Mouse (Mus musculus) C2C12 (cell line): ENCODE data around the gene Vmn2r20.

Experiments used
- CEBPB ChIP-seq: IDR thresholded peaks from one replicate; pipeline ENCODE4 v1.6.1; 2011; ENCODE audit warnings: low read depth, mild to moderate bottlenecking, control low read depth, moderate library complexity
- CTCF ChIP-seq: IDR thresholded peaks from one replicate; pipeline ENCODE4 v1.5.1; 2011; ENCODE audit not compliant: control insufficient read depth, insufficient read depth, insufficient read length
- FOSL1 ChIP-seq: IDR thresholded peaks from one replicate; pipeline ENCODE4 v1.8.0; 2011; ENCODE audit warnings: mild to moderate bottlenecking, low read length; ENCODE audit not compliant: poor library complexity, insufficient read depth, severe bottlenecking
- MAX ChIP-seq: IDR thresholded peaks from one replicate; pipeline ENCODE4 v1.6.1; 2011; ENCODE audit warnings: mild to moderate bottlenecking, control low read depth
- MYOG ChIP-seq: IDR thresholded peaks from one replicate; pipeline ENCODE4 v1.6.1; 2011; ENCODE audit not compliant: control insufficient read depth, insufficient read length; ENCODE audit errors: extremely low read depth
- USF1 ChIP-seq: IDR thresholded peaks from one replicate; pipeline ENCODE4 v1.6.1; 2011; ENCODE audit warnings: low read depth, mild to moderate bottlenecking, control low read depth, moderate library complexity

- TF ChIP-seq CTCF = no peak
- TF ChIP-seq FOSL1 = no peak
- no peak for TF ChIP-seq MYOG
- TF ChIP-seq MAX = no peak
- TF ChIP-seq CEBPB = no peak
- TF ChIP-seq USF1 = no peak
Observed at GRCm38 (mm10) chr6:123332503-123332902, 85.4 kb downstream of the Vmn2r20 start.
